In the genomic region with DNA sequence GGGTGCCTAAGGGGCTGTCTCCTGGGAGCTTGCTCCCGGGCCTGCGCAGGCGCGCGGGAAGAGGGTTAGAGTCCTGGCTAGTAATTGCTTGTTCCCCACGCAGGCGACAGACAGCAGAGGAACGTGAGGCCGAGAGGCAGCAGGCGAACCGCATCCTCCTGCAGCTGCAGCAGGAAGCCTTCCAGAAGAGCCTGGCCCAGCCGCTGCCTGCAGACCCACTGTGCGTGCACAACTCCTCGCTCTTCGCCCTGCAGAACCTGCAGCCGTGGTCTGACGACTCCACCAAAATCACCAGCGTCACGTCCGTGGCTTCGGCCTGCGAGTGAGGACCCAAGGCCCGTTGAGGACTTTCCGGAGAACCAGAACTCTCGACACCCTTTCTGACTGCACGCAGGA, we compare ENCODE assay signal across 23 mouse cellular contexts. TPM values are rescaled to one million over a fixed set of nuclear protein-coding genes. Genes with fewer than 3 reads are reported as not detected.
DNase-seq lines count a peak whose midpoint lies in the region; ATAC-seq and TF ChIP-seq lines count a peak whose summit lies in the region.
"Had no signal": no experiment of that assay in that cellular context is flagged by ENCODE, and none has a peak within 500 bp of the region (broad histone marks: within the 10 kb centered on the region; RNA-seq: fewer than 3 reads in every experiment).

No protein-coding gene starts in this region.

- no peaks in the 10 kb centered on the region for H3K36me3 ChIP-seq in heart, embryonic 12.5 days
- H3K36me3 ChIP-seq in heart, adult 2 months (ENCODE audit: control insufficient read depth, insufficient read depth, low read length): no peaks in the 10 kb centered on the region
- H3K36me3 ChIP-seq in midbrain, embryonic 10.5 days: no peaks in the 10 kb centered on the region
- H3K36me3 ChIP-seq in midbrain, postnatal 0 days (ENCODE audit: insufficient read depth, low read length): no peaks in the 10 kb centered on the region
- H3K36me3 ChIP-seq in embryonic facial prominence, embryonic 10.5 days (replicated peaks): no peaks in the 10 kb centered on the region
- H3K36me3 ChIP-seq in stomach, embryonic 15.5 days: no peaks in the 10 kb centered on the region
- H3K36me3 ChIP-seq: midbrain, embryonic 13.5 days had no signal

- H3K27ac ChIP-seq in heart, embryonic 12.5 days (ENCODE audit: poor library complexity, severe bottlenecking): no peak overlapping the region
- no peak overlapping the region for H3K27ac ChIP-seq in heart, adult 2 months
- H3K27ac ChIP-seq in midbrain, embryonic 10.5 days (replicated peaks): no peak overlapping the region
- H3K27ac ChIP-seq in midbrain, postnatal 0 days (ENCODE audit: low read depth, low read length): no peak overlapping the region
- no peak overlapping the region for H3K27ac ChIP-seq in embryonic facial prominence, embryonic 10.5 days (replicated peaks)
- no peak overlapping the region for H3K27ac ChIP-seq in stomach, embryonic 15.5 days
- H3K27ac ChIP-seq: midbrain, embryonic 13.5 days had no signal

- 0 out of 2 replicates have a peak overlapping the region, but pooled peaks have one; percentile 6 for H3K4me2 ChIP-seq in heart, embryonic 12.5 days
- H3K4me2 ChIP-seq in midbrain, postnatal 0 days (ENCODE audit: low read depth, low read length, poor library complexity, severe bottlenecking): no peak overlapping the region
- H3K4me2 ChIP-seq in stomach, embryonic 15.5 days: peak overlapping the region; percentile 8; the same call in 1 of the 2 replicates
- H3K4me2 ChIP-seq: midbrain, embryonic 13.5 days had no signal

- TF ChIP-seq CTCF in heart, adult 2 months (IDR thresholded peaks at IDR 0.05): no peak
- TF ChIP-seq CTCF in midbrain, postnatal 0 days (IDR thresholded peaks at IDR 0.05): no peak

- no peak overlapping the region for H3K9ac ChIP-seq in heart, embryonic 12.5 days
- H3K9ac ChIP-seq in heart, adult 2 months (ENCODE audit: low read depth, low read length): no peak overlapping the region
- H3K9ac ChIP-seq in midbrain, postnatal 0 days (replicated peaks; ENCODE audit: low read length, poor library complexity, severe bottlenecking): no peak overlapping the region
- H3K9ac ChIP-seq in stomach, embryonic 15.5 days: no peak overlapping the region; the same call in 1 of the 2 replicates
- H3K9ac ChIP-seq: midbrain, embryonic 13.5 days had no signal

- no peak for TF ChIP-seq POLR2A in heart, adult 2 months (IDR thresholded peaks at IDR 0.05; ENCODE audit: insufficient read depth, low read depth, low read length)

- H3K27me3 ChIP-seq in heart, embryonic 12.5 days (replicated peaks): peaks cover 98% of the 10 kb centered on the region
- peaks cover 36% of the 10 kb centered on the region for H3K27me3 ChIP-seq in heart, adult 2 months (ENCODE audit: control insufficient read depth, insufficient read depth, low read length)
- H3K27me3 ChIP-seq in midbrain, embryonic 10.5 days (ENCODE audit: low read depth, poor library complexity, severe bottlenecking): peaks cover 100% of the 10 kb centered on the region
- peaks cover 90% of the 10 kb centered on the region for H3K27me3 ChIP-seq in midbrain, postnatal 0 days (ENCODE audit: insufficient read depth, low read length)
- peaks cover 100% of the 10 kb centered on the region for H3K27me3 ChIP-seq in embryonic facial prominence, embryonic 10.5 days (replicated peaks; ENCODE audit: low read depth, poor library complexity, severe bottlenecking)
- H3K27me3 ChIP-seq in stomach, embryonic 15.5 days (replicated peaks): peaks cover 95% of the 10 kb centered on the region

- ATAC-seq in heart, embryonic 12.5 days (ENCODE audit: insufficient number of reproducible peaks, low FRiP score): no peak
- no peak for ATAC-seq in midbrain, postnatal 0 days (ENCODE audit: low FRiP score)
- no peak for ATAC-seq in stomach, embryonic 15.5 days (ENCODE audit: insufficient read depth, low FRiP score, low read depth)
- ATAC-seq: forebrain, embryonic 14.5 days; intestine, postnatal 0 days; midbrain, embryonic 13.5 days; Patski had no signal

- intact Hi-C loops in heart, adult 2 months (cut with DNase I): loop anchor here (5.0 kb wide), 1 partner anchor 72 kb away; no protein-coding TSS in a partner anchor

- no peaks in the 10 kb centered on the region for H3K79me2 ChIP-seq in heart, adult 2 months (replicated peaks; ENCODE audit: control insufficient read depth, insufficient read depth, low read length)

- H3K4me3 ChIP-seq in heart, embryonic 12.5 days: 0 out of 2 replicates have a peak overlapping the region, but pooled peaks have one; percentile 5
- no peak overlapping the region for H3K4me3 ChIP-seq in heart, adult 2 months
- H3K4me3 ChIP-seq in midbrain, embryonic 10.5 days: peak overlapping the region; percentile 20; the same call in 1 of the 2 replicates
- no peak overlapping the region for H3K4me3 ChIP-seq in midbrain, postnatal 0 days (ENCODE audit: low read depth, low read length)
- H3K4me3 ChIP-seq in embryonic facial prominence, embryonic 10.5 days: 0 out of 2 replicates have a peak overlapping the region, but pooled peaks have one; percentile 16
- H3K4me3 ChIP-seq in stomach, embryonic 15.5 days (replicated peaks): peak overlapping the region; percentile 11
- H3K4me3 ChIP-seq: erythroblast, embryonic 14.5 days; midbrain, embryonic 13.5 days had no signal

- peaks cover 29% of the 10 kb centered on the region for H3K4me1 ChIP-seq in heart, embryonic 12.5 days (replicated peaks)
- H3K4me1 ChIP-seq in heart, adult 2 months (ENCODE audit: control insufficient read depth, insufficient read depth, low read length): no peaks in the 10 kb centered on the region
- peaks cover 38% of the 10 kb centered on the region for H3K4me1 ChIP-seq in midbrain, embryonic 10.5 days
- H3K4me1 ChIP-seq in midbrain, postnatal 0 days (ENCODE audit: insufficient read depth, low read length): peaks cover 3% of the 10 kb centered on the region; the same call in 1 of the 2 replicates
- peaks cover 34% of the 10 kb centered on the region for H3K4me1 ChIP-seq in embryonic facial prominence, embryonic 10.5 days
- peaks cover 8% of the 10 kb centered on the region for H3K4me1 ChIP-seq in stomach, embryonic 15.5 days

- no peaks in the 10 kb centered on the region for H3K9me3 ChIP-seq in heart, embryonic 12.5 days (replicated peaks)
- no peaks in the 10 kb centered on the region for H3K9me3 ChIP-seq in midbrain, embryonic 10.5 days (replicated peaks)
- no peaks in the 10 kb centered on the region for H3K9me3 ChIP-seq in midbrain, postnatal 0 days (ENCODE audit: low read length)
- no peaks in the 10 kb centered on the region for H3K9me3 ChIP-seq in embryonic facial prominence, embryonic 10.5 days
- H3K9me3 ChIP-seq in stomach, embryonic 15.5 days: no peaks in the 10 kb centered on the region
- H3K9me3 ChIP-seq: midbrain, embryonic 13.5 days had no signal

- DNase-seq in heart, adult 2 months: no peak
- peak; percentile 49 for DNase-seq in midbrain, embryonic 10.5 days (ENCODE audit: low spot score)
- no peak for DNase-seq in midbrain, postnatal 0 days (ENCODE audit: low spot score)
- DNase-seq in embryonic facial prominence, embryonic 10.5 days (ENCODE audit: low spot score): peak; percentile 57
- DNase-seq in thymus, postnatal 0 days (ENCODE audit: low spot score): no peak
- DNase-seq: cerebellum, adult 9-11 months; gastrocnemius, postnatal 36 days; kidney, postnatal 14 days; liver; lung, adult 2 months; lung, postnatal 36 days; right cerebral cortex, postnatal 4 days; thymus, postnatal 4 days had no signal

- WGBS in heart, embryonic 12.5 days: 7% methylated on average over 26 of the region's 26 CpGs
- 27% methylated on average over 26 of the region's 26 CpGs for WGBS in heart, adult 2 months
- under 1% methylated on average over 26 of the region's 26 CpGs for WGBS in midbrain, embryonic 10.5 days
- WGBS in midbrain, postnatal 0 days: under 1% methylated on average over 25 of the region's 26 CpGs
- under 1% methylated on average over 26 of the region's 26 CpGs for WGBS in embryonic facial prominence, embryonic 10.5 days
- 3% methylated on average over 26 of the region's 26 CpGs for WGBS in stomach, embryonic 15.5 days

- TF ChIP-seq EP300 in heart, adult 2 months (IDR thresholded peaks at IDR 0.05; ENCODE audit: insufficient read depth, low read depth, low read length): no peak

RNA-seq across cellular contexts. Expression of gene Tlx1, which starts 5.3 kb away (rescaled TPM):
- polyA plus RNA-seq in heart, embryonic 12.5 days (2016; fragmentation: Nextera tagmentation; extraction: Ambion mirVana): 0.40 and 0.50 TPM in 2 replicates
- under 1 TPM; 0.10 to 0.11 TPM for total RNA-seq in heart, adult 2 months (2021)
- polyA plus RNA-seq in heart, adult 2 months (2012; rRNA removed): 0.09 and 0.20 TPM in 2 replicates
- 0.11 and 0.22 TPM in 2 replicates for polyA plus RNA-seq in midbrain, embryonic 10.5 days (2016; fragmentation: Nextera tagmentation; extraction: Ambion mirVana)
- total RNA-seq in midbrain, postnatal 0 days (2014; rRNA removed): not detected in 2 replicates
- not detected in 2 replicates for polyA plus RNA-seq in midbrain, postnatal 0 days (2015; fragmentation: Nextera tagmentation; extraction: Ambion mirVana)
- 3.1 and 3.3 TPM in 2 replicates for polyA plus RNA-seq in embryonic facial prominence, embryonic 10.5 days (2016; fragmentation: Nextera tagmentation; extraction: Ambion mirVana)
- 5.4 and 6.5 TPM in 2 replicates for polyA plus RNA-seq in stomach, embryonic 15.5 days (2015; fragmentation: Nextera tagmentation; extraction: Ambion mirVana)
- 0.07 and 0.15 TPM in 2 replicates for polyA plus RNA-seq in thymus, postnatal 0 days (2015; fragmentation: Nextera tagmentation; extraction: Ambion mirVana)
- total RNA-seq: gastrocnemius, postnatal 36 days; hematopoietic stem cell, adult 5-6 weeks; left cerebral cortex, adult 8-10 months; neutrophil, adult 5-6 weeks had no signal
- polyA plus RNA-seq: erythroblast, embryonic 14.5 days; forebrain, embryonic 14.5 days; intestine, postnatal 0 days; lung, adult 2 months; Patski had no signal

Comparison
In these comparisons a context has a peak if more than half of its experiments do, and no peak if none do; other contexts are left out.
1. H3K4me3 ChIP-seq: peak in heart, embryonic 12.5 days (single experiment), midbrain, embryonic 10.5 days (single experiment), embryonic facial prominence, embryonic 10.5 days (single experiment) and stomach, embryonic 15.5 days (single experiment); none in heart, adult 2 months (single experiment) and midbrain, postnatal 0 days (single experiment).
2. DNase-seq: peak in midbrain, embryonic 10.5 days (single experiment) and embryonic facial prominence, embryonic 10.5 days (single experiment); none in heart, adult 2 months (0 of 2), midbrain, postnatal 0 days (single experiment) and thymus, postnatal 0 days (single experiment).